Mouse (Mus musculus) liver, embryonic 14.5 days (tissue): ENCODE data around the gene Atic.

Experiments
- CTCF ChIP-seq: IDR thresholded peaks from 2 replicates; pipeline ENCODE4 v1.5.1; 2016; ENCODE audit warnings: antibody characterized with exemption, low read depth, control low read depth
- EP300 ChIP-seq: IDR thresholded peaks from 2 replicates; pipeline ENCODE4 v1.6.1; 2016; ENCODE audit warnings: antibody characterized with exemption, low read depth

GRCm38 (mm10) chr1:71583302-71583701, 26.4 kb downstream of the Atic start:
- TF ChIP-seq EP300 (no peak), CTCF (no peak)
